Mouse (Mus musculus): ENCODE data around the gene Gm28891. TPM values are rescaled to one million over a fixed set of nuclear protein-coding genes. Genes with fewer than 3 reads are reported as not detected.
"Not testable (repeated sequence)": the region's sequence is repeated elsewhere in the genome, so short reads cannot be mapped to it uniquely, and the experiment has no call there.

Gm28891 gene
- polyA plus RNA-seq (2014; fragmentation: Nextera tagmentation; extraction: Ambion mirVana): not detected in 2 replicates

DNA sequence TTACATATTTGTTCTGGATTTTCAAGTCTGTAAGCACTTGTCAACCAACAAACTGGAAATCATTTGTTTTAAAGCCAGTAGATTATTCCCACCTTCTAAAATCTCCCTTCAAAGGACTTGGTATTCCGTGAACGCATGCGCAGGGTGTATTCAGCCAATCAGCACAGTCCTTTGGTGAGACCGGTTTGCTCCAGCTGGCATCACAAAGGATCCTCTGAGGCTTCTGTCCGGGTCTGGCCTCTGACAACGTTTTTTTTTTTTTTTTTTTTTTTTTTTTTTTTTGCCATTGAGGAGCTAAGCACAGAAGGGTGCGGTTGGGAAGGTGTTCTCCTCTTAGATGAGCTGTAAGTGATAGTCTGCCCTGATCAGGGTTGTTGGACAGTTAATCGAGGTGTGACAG, at the start of gene Gm28891:
TSS of gene Gm28891 (plus strand) at position 301 of the 400 bp plus-strand sequence.
- H3K4me2 ChIP-seq; H3K36me3 ChIP-seq (ENCODE audit: control insufficient read depth, insufficient read depth, low read length); H3K4me3 ChIP-seq (ENCODE audit: low read depth, low read length); H3K27me3 ChIP-seq (replicated peaks; ENCODE audit: control insufficient read depth, insufficient read depth, low read length); DNase-seq (ENCODE audit: low spot score); ATAC-seq (replicated peaks; ENCODE audit: low FRiP score); H3K27ac ChIP-seq (ENCODE audit: low read depth, low read length); H3K4me1 ChIP-seq (replicated peaks; ENCODE audit: control insufficient read depth, insufficient read depth, low read length); H3K9ac ChIP-seq (ENCODE audit: low read depth, low read length); H3K9me3 ChIP-seq (ENCODE audit: control insufficient read depth, low read length): not testable (repeated sequence)
- 89% methylated on average over 3 of the region's 8 CpGs for WGBS

Measured in liver, embryonic 11.5 days (tissue).